Mouse (Mus musculus) left cerebral cortex, postnatal 36 days (tissue): ENCODE data around the gene Cradd. TPM values are rescaled to one million over a fixed set of nuclear protein-coding genes. Genes with fewer than 3 reads are reported as not detected.

Experiments used
- DNase-seq, 2 experiments: peaks; one replicate each; pipeline ENCODE4 v3.0.0; 2021 to 2022; ENCODE audit warnings: low spot score in 2 of 2, mixed read lengths in 1 of 2
- intact Hi-C: fragments of 180-260 bp; cut with DNase I; formaldehyde crosslinking; loops from one replicate; pipeline ENCODE4 v1.15.1; 2025
- total RNA-seq, 2 experiments: library from RNA; stranded (reverse); gene quantifications; 2 replicates each; pipeline ENCODE4 v1.2.3; 2021

The Cradd gene
- total RNA-seq, 2 experiments from 2014 or later = 4.8 to 7.7 TPM

GRCm38 (mm10) chr10:95220536-95220935 lies 103.4 kb downstream of the Cradd start:
- no peak for DNase-seq
- intact Hi-C loops = no loop called here

- DNase-seq = no peak
- intact Hi-C loops = no loop called here
Measured at GRCm38 (mm10) chr10:95218683-95219060, 105.3 kb downstream of the Cradd start.

- no peak for DNase-seq
- intact Hi-C loops = no loop called here
Measured at GRCm38 (mm10) chr10:95217956-95218682, 105.8 kb downstream of the Cradd start.

- no peak for DNase-seq
- intact Hi-C loops = no loop called here
Measured at GRCm38 (mm10) chr10:95215324-95215723, 108.6 kb downstream of the Cradd start.

GRCm38 (mm10) chr10:95213820-95214219 lies 110.1 kb downstream of the Cradd start:
- no peak for DNase-seq
- intact Hi-C loops = no loop called here

GRCm38 (mm10) chr10:95213311-95213710 lies 110.6 kb downstream of the Cradd start:
- no peak for DNase-seq
- intact Hi-C loops = no loop called here

- no peak for DNase-seq
- intact Hi-C loops = no loop called here
Measured at GRCm38 (mm10) chr10:95211660-95212059, 112.3 kb downstream of the Cradd start.

- DNase-seq = no peak
- intact Hi-C loops = no loop called here
Measured at GRCm38 (mm10) chr10:95210664-95211372, 113.1 kb downstream of the Cradd start.

- intact Hi-C loops = no loop called here
- DNase-seq = no peak
Measured at GRCm38 (mm10) chr10:95210167-95210566, 113.8 kb downstream of the Cradd start.

GRCm38 (mm10) chr10:95207423-95207822 lies 116.5 kb downstream of the Cradd start:
- intact Hi-C loops = no loop called here
- no peak for DNase-seq

- no peak for DNase-seq
- intact Hi-C loops = no loop called here
Measured at GRCm38 (mm10) chr10:95201514-95201913, 122.4 kb downstream of the Cradd start.

GRCm38 (mm10) chr10:95200323-95200722 lies 123.6 kb downstream of the Cradd start:
- DNase-seq = no peak
- intact Hi-C loops = no loop called here

- intact Hi-C loops = no loop called here
- no peak for DNase-seq
Measured at GRCm38 (mm10) chr10:95199541-95200269, 124.2 kb downstream of the Cradd start.

GRCm38 (mm10) chr10:95197377-95197776 lies 126.6 kb downstream of the Cradd start:
- DNase-seq = no peak
- intact Hi-C loops = no loop called here

GRCm38 (mm10) chr10:95195719-95196118 lies 128.2 kb downstream of the Cradd start:
- no peak for DNase-seq
- intact Hi-C loops = no loop called here

- intact Hi-C loops = no loop called here
- DNase-seq = no peak
Measured at GRCm38 (mm10) chr10:95194776-95195175, 129.2 kb downstream of the Cradd start.

- DNase-seq = no peak
- intact Hi-C loops = no loop called here
Measured at GRCm38 (mm10) chr10:95193875-95194281, 130.1 kb downstream of the Cradd start.

GRCm38 (mm10) chr10:95191881-95192280 lies 132.1 kb downstream of the Cradd start:
- intact Hi-C loops = no loop called here
- DNase-seq = no peak

- DNase-seq = no peak
- intact Hi-C loops = no loop called here
Measured at GRCm38 (mm10) chr10:95191151-95191655, 132.7 kb downstream of the Cradd start.

GRCm38 (mm10) chr10:95189550-95190211 lies 134.3 kb downstream of the Cradd start:
- no peak for DNase-seq
- intact Hi-C loops = no loop called here
